Mouse (Mus musculus) A20 (cell line): ENCODE measurements around the gene Scarf2.

Experiments
- DNase-seq: peaks from one replicate; pipeline ENCODE4 v3.0.0-alpha.2; 2011; ENCODE audit warnings: low read depth, low spot score

Scarf2 gene

GRCm38 (mm10) chr16:17831781-17832180, 34.7 kb downstream of the Scarf2 start:
- DNase-seq, result no peak

- DNase-seq, result no peak
These were observed 35.7 kb downstream of the Scarf2 start, which contains the start of gene B830017H08Rik for GRCm38 (mm10) chr16:17832821-17833220. Gene B830017H08Rik (plus strand): TSS chr16:17833121.

- DNase-seq, result no peak
These were observed 36.2 kb downstream of the Scarf2 start for GRCm38 (mm10) chr16:17833321-17833680.

GRCm38 (mm10) chr16:17833681-17834399, 36.8 kb downstream of the Scarf2 start:
- no peak for DNase-seq

- no peak for DNase-seq
These were observed 37.5 kb downstream of the Scarf2 start for GRCm38 (mm10) chr16:17834543-17834942.

GRCm38 (mm10) chr16:17835481-17835880, 38.4 kb downstream of the Scarf2 start:
- DNase-seq, result no peak

GRCm38 (mm10) chr16:17838051-17838450, 41.0 kb downstream of the Scarf2 start, which contains the start of gene Car15:
Gene Car15 (minus strand): TSS chr16:17838364.
- no peak for DNase-seq

- no peak for DNase-seq
These were observed 42.9 kb downstream of the Scarf2 start for GRCm38 (mm10) chr16:17839976-17840375.

- DNase-seq, result no peak
These were observed 45.4 kb downstream of the Scarf2 start for GRCm38 (mm10) chr16:17842437-17842836.

GRCm38 (mm10) chr16:17843701-17844365, 46.8 kb downstream of the Scarf2 start:
- DNase-seq, result no peak

GRCm38 (mm10) chr16:17848431-17848830, 51.3 kb downstream of the Scarf2 start:
- no peak for DNase-seq

- peak; percentile 47 for DNase-seq
These were observed 51.8 kb downstream of the Scarf2 start for GRCm38 (mm10) chr16:17848928-17849327.

GRCm38 (mm10) chr16:17849486-17849885, 52.4 kb downstream of the Scarf2 start:
- no peak for DNase-seq

GRCm38 (mm10) chr16:17851331-17851730, 54.2 kb downstream of the Scarf2 start:
- DNase-seq, result no peak

- no peak for DNase-seq
These were observed 54.8 kb downstream of the Scarf2 start for GRCm38 (mm10) chr16:17851860-17852259.

GRCm38 (mm10) chr16:17853263-17853662, 56.2 kb downstream of the Scarf2 start:
- no peak for DNase-seq

- DNase-seq, result no peak
These were observed 60.1 kb downstream of the Scarf2 start for GRCm38 (mm10) chr16:17857157-17857556.
